In the genomic region with DNA sequence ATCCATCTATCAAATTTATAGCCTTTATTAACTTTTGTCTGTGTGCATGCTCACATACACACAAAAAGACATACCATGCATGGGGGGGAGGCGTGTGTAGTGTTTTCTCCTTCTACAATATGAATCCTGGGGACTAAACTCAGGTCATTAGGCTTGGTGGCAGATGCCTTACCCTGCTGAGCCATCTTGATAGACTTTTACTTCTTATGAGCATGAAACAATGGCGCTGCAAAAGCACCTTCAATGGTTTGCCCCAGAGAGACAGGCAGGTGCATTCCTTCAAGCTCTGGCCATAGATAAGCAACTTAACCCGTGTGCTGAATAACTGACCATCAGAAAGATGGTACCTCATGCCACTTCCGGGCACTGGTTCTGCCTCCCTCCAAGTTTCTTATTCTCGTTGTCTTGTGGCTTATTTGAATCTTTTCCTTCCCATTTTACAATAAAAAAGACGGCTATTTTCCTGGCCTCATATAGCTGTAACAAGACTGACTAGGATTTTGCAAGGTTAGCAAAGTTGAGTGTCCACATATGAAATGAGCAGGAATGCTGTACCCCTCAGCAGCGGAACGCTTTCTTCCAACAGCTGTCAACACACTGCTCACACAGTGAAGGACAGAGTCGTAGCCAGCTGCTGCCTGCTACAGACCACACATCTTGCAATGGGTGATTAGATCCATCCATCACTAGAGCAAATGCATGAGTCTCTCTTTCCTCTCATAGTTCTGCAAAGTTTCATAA, we compare ENCODE assay signal across 27 mouse cellular contexts. TPM values are rescaled to one million over a fixed set of nuclear protein-coding genes. Genes with fewer than 3 reads are reported as not detected.
DNase-seq lines count a peak whose midpoint lies in the region; ATAC-seq and TF ChIP-seq lines count a peak whose summit lies in the region.
"Had no signal": no experiment of that assay in that cellular context is flagged by ENCODE, and none has a peak within 500 bp of the region (broad histone marks: within the 10 kb centered on the region; RNA-seq: fewer than 3 reads in every experiment).

No protein-coding gene starts in this region.

- no peaks in the 10 kb centered on the region for H3K27me3 ChIP-seq in hindbrain, embryonic 15.5 days
- no peaks in the 10 kb centered on the region for H3K27me3 ChIP-seq in hindbrain, embryonic 12.5 days
- peaks cover 3% of the 10 kb centered on the region; the same call in 1 of the 2 replicates for H3K27me3 ChIP-seq in lung, embryonic 16.5 days (ENCODE audit: control insufficient read depth, insufficient read depth, low read depth, low read length)
- no peaks in the 10 kb centered on the region for H3K27me3 ChIP-seq in stomach, embryonic 14.5 days (ENCODE audit: control insufficient read depth, insufficient read depth, low read length)
- H3K27me3 ChIP-seq in stomach, postnatal 0 days (ENCODE audit: control insufficient read depth, insufficient read depth, low read length) = no peaks in the 10 kb centered on the region
- H3K27me3 ChIP-seq: kidney, embryonic 15.5 days; neural tube, embryonic 15.5 days; Patski had no signal

- TF ChIP-seq CTCF in stomach, postnatal 0 days (IDR thresholded peaks at IDR 0.05; ENCODE audit: low read depth) = no peak

- H3K4me3 ChIP-seq in hindbrain, embryonic 15.5 days = no peak overlapping the region
- H3K4me3 ChIP-seq in hindbrain, embryonic 12.5 days = no peak overlapping the region
- H3K4me3 ChIP-seq in lung, embryonic 16.5 days (ENCODE audit: low read length) = no peak overlapping the region
- no peak overlapping the region for H3K4me3 ChIP-seq in stomach, embryonic 14.5 days (ENCODE audit: low read depth, low read length)
- no peak overlapping the region for H3K4me3 ChIP-seq in stomach, postnatal 0 days (ENCODE audit: low read depth, low read length)
- H3K4me3 ChIP-seq: forebrain, embryonic 10.5 days; heart, embryonic 13.5 days; kidney, embryonic 15.5 days; liver, embryonic 15.5 days; myocyte; neural tube, embryonic 15.5 days had no signal

- WGBS in hindbrain, embryonic 15.5 days = 74% methylated on average over 9 of the region's 9 CpGs
- 80% methylated on average over 9 of the region's 9 CpGs for WGBS in hindbrain, embryonic 12.5 days
- 69% methylated on average over 9 of the region's 9 CpGs for WGBS in lung, embryonic 16.5 days
- WGBS in stomach, embryonic 14.5 days = 69% methylated on average over 9 of the region's 9 CpGs
- 63% methylated on average over 9 of the region's 9 CpGs for WGBS in stomach, postnatal 0 days

- no peak overlapping the region for H3K9ac ChIP-seq in hindbrain, embryonic 15.5 days
- no peak overlapping the region for H3K9ac ChIP-seq in hindbrain, embryonic 12.5 days
- H3K9ac ChIP-seq in lung, embryonic 16.5 days (ENCODE audit: low read length) = no peak overlapping the region
- no peak overlapping the region for H3K9ac ChIP-seq in stomach, embryonic 14.5 days (replicated peaks; ENCODE audit: low read depth, low read length)
- no peak overlapping the region for H3K9ac ChIP-seq in stomach, postnatal 0 days (ENCODE audit: low read length)
- H3K9ac ChIP-seq: heart, embryonic 13.5 days; kidney, embryonic 15.5 days; liver, embryonic 15.5 days; neural tube, embryonic 15.5 days had no signal

- DNase-seq in lung, postnatal 14 days = no peak
- no peak for DNase-seq in stomach, postnatal 0 days (ENCODE audit: low spot score)
- DNase-seq in thymus, adult 18-20 months = no peak
- DNase-seq: adrenal gland, postnatal 36 days; B cell, adult 2 months; cerebellum, adult 11 months; cerebellum, adult 9-11 months; gastrocnemius, postnatal 10 days; heart, adult 18-20 months; kidney, adult 11 months; kidney, postnatal 4 days; liver; midbrain, embryonic 14.5 days; thymus, postnatal 14 days had no signal

- H3K4me2 ChIP-seq in hindbrain, embryonic 15.5 days = no peak overlapping the region
- no peak overlapping the region for H3K4me2 ChIP-seq in hindbrain, embryonic 12.5 days (replicated peaks)
- no peak overlapping the region for H3K4me2 ChIP-seq in lung, embryonic 16.5 days (ENCODE audit: low read depth, low read length)
- no peak overlapping the region for H3K4me2 ChIP-seq in stomach, embryonic 14.5 days (replicated peaks; ENCODE audit: low read depth, low read length)
- no peak overlapping the region for H3K4me2 ChIP-seq in stomach, postnatal 0 days (replicated peaks; ENCODE audit: low read depth)
- H3K4me2 ChIP-seq: heart, embryonic 13.5 days; kidney, embryonic 15.5 days; liver, embryonic 15.5 days; neural tube, embryonic 15.5 days had no signal

- no peak for TF ChIP-seq EP300 in stomach, postnatal 0 days (optimal IDR thresholded peaks at IDR 0.05)

- H3K36me3 ChIP-seq in hindbrain, embryonic 15.5 days = peaks cover 6% of the 10 kb centered on the region
- peaks cover 10% of the 10 kb centered on the region for H3K36me3 ChIP-seq in hindbrain, embryonic 12.5 days
- H3K36me3 ChIP-seq in lung, embryonic 16.5 days (ENCODE audit: control insufficient read depth, insufficient read depth, low read length) = no peaks in the 10 kb centered on the region
- peaks cover 8% of the 10 kb centered on the region; the same call in 1 of the 2 replicates for H3K36me3 ChIP-seq in stomach, embryonic 14.5 days (ENCODE audit: control insufficient read depth, insufficient read depth, low read length)
- H3K36me3 ChIP-seq in stomach, postnatal 0 days (ENCODE audit: control insufficient read depth, insufficient read depth, low read length) = no peaks in the 10 kb centered on the region
- H3K36me3 ChIP-seq: liver, embryonic 15.5 days had no signal

- 0 out of 2 replicates have a peak, but pooled peaks have one; percentile 31 for ATAC-seq in hindbrain, embryonic 15.5 days (ENCODE audit: low FRiP score, low read depth)
- ATAC-seq in hindbrain, embryonic 12.5 days (ENCODE audit: low FRiP score) = no peak
- peak; percentile 90 for ATAC-seq in lung, embryonic 16.5 days (ENCODE audit: low read depth)
- ATAC-seq in stomach, embryonic 14.5 days (ENCODE audit: insufficient number of reproducible peaks, insufficient read depth, low FRiP score, low read depth) = 0 out of 2 replicates have a peak, but pooled peaks have one; percentile 20
- no peak for ATAC-seq in stomach, postnatal 0 days (ENCODE audit: low FRiP score, low TSS enrichment)
- ATAC-seq: forebrain, embryonic 16.5 days; Patski had no signal

- H3K9me3 ChIP-seq in hindbrain, embryonic 15.5 days = no peaks in the 10 kb centered on the region
- H3K9me3 ChIP-seq in hindbrain, embryonic 12.5 days (replicated peaks) = no peaks in the 10 kb centered on the region
- H3K9me3 ChIP-seq in lung, embryonic 16.5 days (ENCODE audit: control insufficient read depth, low read length) = no peaks in the 10 kb centered on the region
- no peaks in the 10 kb centered on the region for H3K9me3 ChIP-seq in stomach, embryonic 14.5 days (ENCODE audit: control insufficient read depth, low read depth, low read length)
- no peaks in the 10 kb centered on the region for H3K9me3 ChIP-seq in stomach, postnatal 0 days (ENCODE audit: control insufficient read depth, low read length)
- H3K9me3 ChIP-seq: forebrain, embryonic 10.5 days; G1E; heart, embryonic 13.5 days; kidney, embryonic 15.5 days; liver, embryonic 15.5 days; neural tube, embryonic 15.5 days had no signal

- H3K4me1 ChIP-seq in hindbrain, embryonic 15.5 days (replicated peaks) = peaks cover 29% of the 10 kb centered on the region
- peaks cover 18% of the 10 kb centered on the region for H3K4me1 ChIP-seq in hindbrain, embryonic 12.5 days
- H3K4me1 ChIP-seq in lung, embryonic 16.5 days (replicated peaks; ENCODE audit: control insufficient read depth, insufficient read depth, low read length) = peaks cover 7% of the 10 kb centered on the region
- H3K4me1 ChIP-seq in stomach, embryonic 14.5 days (ENCODE audit: control insufficient read depth, insufficient read depth, low read length) = peaks cover 6% of the 10 kb centered on the region; the same call in 1 of the 2 replicates
- H3K4me1 ChIP-seq in stomach, postnatal 0 days (replicated peaks; ENCODE audit: control insufficient read depth, insufficient read depth) = peaks cover 3% of the 10 kb centered on the region; the same call in 1 of the 2 replicates

- H3K27ac ChIP-seq in hindbrain, embryonic 15.5 days (replicated peaks) = no peak overlapping the region
- H3K27ac ChIP-seq in hindbrain, embryonic 12.5 days = no peak overlapping the region
- no peak overlapping the region for H3K27ac ChIP-seq in lung, embryonic 16.5 days (ENCODE audit: low read length)
- H3K27ac ChIP-seq in stomach, embryonic 14.5 days (ENCODE audit: low read length) = no peak overlapping the region
- no peak overlapping the region for H3K27ac ChIP-seq in stomach, postnatal 0 days (replicated peaks)
- H3K27ac ChIP-seq: forebrain, embryonic 10.5 days; heart, embryonic 13.5 days; kidney, embryonic 15.5 days; liver, embryonic 15.5 days; neural tube, embryonic 15.5 days had no signal

RNA-seq across cellular contexts. Expression of gene Tmtc4, which starts 6.6 kb away (rescaled TPM):
- 47.5 and 50.6 TPM in 2 replicates for polyA plus RNA-seq in hindbrain, embryonic 15.5 days (2015; fragmentation: Nextera tagmentation; extraction: Ambion mirVana)
- polyA plus RNA-seq in hindbrain, embryonic 12.5 days (2016; fragmentation: Nextera tagmentation; extraction: Ambion mirVana) = 49.4 and 51.3 TPM in 2 replicates
- 14.9 and 15.2 TPM in 2 replicates for polyA plus RNA-seq in lung, embryonic 16.5 days (2015; fragmentation: Nextera tagmentation; extraction: Ambion mirVana)
- polyA plus RNA-seq in stomach, embryonic 14.5 days (2014; fragmentation: Nextera tagmentation; extraction: Ambion mirVana) = 28.6 and 34.7 TPM in 2 replicates
- polyA plus RNA-seq in stomach, postnatal 0 days (2015; fragmentation: Nextera tagmentation; extraction: Ambion mirVana) = 9.2 and 9.7 TPM in 2 replicates

Comparison
In these comparisons a context has a peak if more than half of its experiments do, and no peak if none do; other contexts are left out.
1. ATAC-seq: peak in hindbrain, embryonic 15.5 days (single experiment), lung, embryonic 16.5 days (single experiment) and stomach, embryonic 14.5 days (single experiment); none in hindbrain, embryonic 12.5 days (single experiment) and stomach, postnatal 0 days (single experiment).